Mouse (Mus musculus) liver, postnatal 0 days (tissue): ENCODE data around the gene Gm17359.

Experiments
- CTCF ChIP-seq: sonication (generic); IDR thresholded peaks from 2 replicates; pipeline ENCODE4 v1.5.1; 2016; ENCODE audit warnings: antibody characterized with exemption, low read depth
- EP300 ChIP-seq: IDR thresholded peaks from 2 replicates; pipeline ENCODE4 v1.6.1; 2016; ENCODE audit warnings: antibody characterized with exemption, low read depth, mild to moderate bottlenecking

DNA sequence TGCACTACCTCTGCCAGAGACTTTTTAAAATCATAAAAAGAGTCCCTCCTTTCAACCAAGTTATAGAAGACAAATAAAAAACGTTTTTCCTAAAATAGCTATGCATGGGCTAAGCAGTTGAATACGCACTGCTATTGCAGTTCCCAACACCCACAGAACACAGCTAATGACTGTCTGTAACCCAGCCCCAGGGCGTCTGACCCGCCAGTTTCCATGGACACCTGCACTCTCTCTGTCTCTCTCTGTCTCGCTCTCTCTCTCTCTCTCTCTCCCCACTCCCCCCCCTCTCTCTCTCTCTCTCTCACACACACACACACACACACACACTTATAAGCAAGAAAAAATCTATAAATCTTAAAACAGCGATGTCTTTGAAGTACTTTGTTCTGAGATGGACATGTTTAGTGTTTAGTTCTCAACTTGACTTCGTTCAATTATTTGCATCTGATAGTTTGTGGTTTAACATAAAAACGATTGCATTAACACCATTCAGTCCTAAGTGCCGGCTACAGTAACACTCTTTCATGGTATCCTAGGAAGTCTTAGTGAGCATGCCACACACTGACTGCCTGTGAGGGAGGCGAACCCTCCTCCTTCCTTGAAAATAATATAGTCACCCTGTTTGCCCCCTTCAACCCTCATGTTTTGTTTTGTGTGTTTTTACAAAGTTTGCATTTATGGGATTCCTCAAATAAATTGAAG is 73.6 kb downstream of the Gm17359 start:
- TF ChIP-seq CTCF: no peak
- no peak for TF ChIP-seq EP300
